Mouse (Mus musculus) embryonic facial prominence, embryonic 11.5 days (tissue): ENCODE measurements around the gene Cd93. TPM values are rescaled to one million over a fixed set of nuclear protein-coding genes. Genes with fewer than 3 reads are reported as not detected.

Experiments used
- ATAC-seq: fragments of 200-750 bp; cut with Nextera tagmentation; replicated peaks from 2 replicates; pipeline ENCODE4 v1.8.0; 2017; ENCODE audit warnings: low read depth; ENCODE audit not compliant: insufficient number of reproducible peaks, low FRiP score, low TSS enrichment
- DNase-seq: peaks from one replicate; pipeline ENCODE4 v3.0.0-alpha.2; 2015; ENCODE audit warnings: low spot score
- H3K27ac ChIP-seq: fragments of 300-500 bp; sonication (generic); replicated peaks from 2 replicates; pipeline ENCODE4 v1.5.1; 2014; ENCODE audit warnings: mild to moderate bottlenecking, low read depth, low read length, control low read depth
- H3K27me3 ChIP-seq: fragments of 300-500 bp; sonication (generic); 2 replicates; pipeline ENCODE4 v1.6.1; 2014; ENCODE audit warnings: mild to moderate bottlenecking, low read length, moderate library complexity, mixed read lengths; ENCODE audit not compliant: control insufficient read depth, insufficient read depth
- H3K36me3 ChIP-seq: fragments of 300-500 bp; sonication (generic); replicated peaks from 2 replicates; pipeline ENCODE4 v1.6.1; 2014; ENCODE audit warnings: low read depth, mild to moderate bottlenecking, low read length, moderate library complexity, mixed read lengths; ENCODE audit not compliant: control insufficient read depth, insufficient read depth
- H3K4me1 ChIP-seq: fragments of 300-500 bp; sonication (generic); 2 replicates; pipeline ENCODE4 v1.6.1; 2014; ENCODE audit warnings: low read length, mixed read lengths; ENCODE audit not compliant: control insufficient read depth, insufficient read depth
- H3K4me2 ChIP-seq: fragments of 300-500 bp; sonication (generic); 2 replicates; pipeline ENCODE4 v1.6.1; 2014; ENCODE audit warnings: low read depth, mild to moderate bottlenecking, control low read depth, low read length, moderate library complexity
- H3K4me3 ChIP-seq: fragments of 300-500 bp; sonication (generic); 2 replicates; pipeline ENCODE4 v1.5.1; 2014; ENCODE audit warnings: low read depth, low read length, control low read depth
- H3K9ac ChIP-seq: fragments of 300-500 bp; sonication (generic); replicated peaks from 2 replicates; pipeline ENCODE4 v1.6.1; 2014; ENCODE audit warnings: mild to moderate bottlenecking, control low read depth, low read length
- H3K9me3 ChIP-seq: fragments of 300-500 bp; sonication (generic); replicated peaks from 2 replicates; pipeline ENCODE4 v1.6.1; 2016; ENCODE audit warnings: mild to moderate bottlenecking, low read length, inconsistent platforms, mixed read lengths; ENCODE audit not compliant: control insufficient read depth
- WGBS: fragments of 180-500 bp; shearing (Covaris S2); extraction: QIAGEN DNeasy Blood & Tissue Kit; methylation state at CpG from one replicate; pipeline ENCODE4 v1.1.7; 2014; 5-methylcytosine and 5-hydroxymethylcytosine counted together
- polyA plus RNA-seq: library from polyadenylated mRNA; unstranded; fragments of >200 nt; fragmentation: Nextera tagmentation; extraction: Ambion mirVana; gene quantifications from 2 replicates; pipeline ENCODE4 v1.2.1, GENCODE M21; 2014

Cd93 gene
- polyA plus RNA-seq, 1 experiment from 2014 or later: 7.2 TPM

- DNase-seq: no peak
- H3K4me3 ChIP-seq: no peak overlapping the region
- no peak for ATAC-seq
- no peaks in the 10 kb centered on the region for H3K9me3 ChIP-seq
- no peak overlapping the region for H3K27ac ChIP-seq
- 46% methylated on average over 3 of the region's 3 CpGs for WGBS
- H3K4me2 ChIP-seq: no peak overlapping the region
- H3K9ac ChIP-seq: no peak overlapping the region
- no peaks in the 10 kb centered on the region for H3K36me3 ChIP-seq
- H3K27me3 ChIP-seq: no peaks in the 10 kb centered on the region
- H3K4me1 ChIP-seq: 0 out of 2 replicates have a peak, but pooled peaks cover 3% of the 10 kb centered on the region
Observed at GRCm38 (mm10) chr2:148439691-148440276, 3.6 kb downstream of the Cd93 start.

GRCm38 (mm10) chr2:148436285-148436684, 7.1 kb downstream of the Cd93 start:
- Histone ChIP-seq H3K36me3 (no peaks in the 10 kb centered on the region), H3K9me3 (no peaks in the 10 kb centered on the region), H3K4me3 (no peak overlapping the region), H3K27ac (no peak overlapping the region), H3K4me2 (no peak overlapping the region), H3K9ac (no peak overlapping the region), H3K27me3 (no peaks in the 10 kb centered on the region), H3K4me1 (no peaks in the 10 kb centered on the region)
- no peak for ATAC-seq
- 53% methylated on average over 3 of the region's 3 CpGs for WGBS
- DNase-seq: no peak

GRCm38 (mm10) chr2:148432346-148432745, 11.0 kb downstream of the Cd93 start:
- WGBS: 67% methylated on average over 2 of the region's 2 CpGs
- ATAC-seq (no peak), DNase-seq (no peak)

GRCm38 (mm10) chr2:148430941-148431340, 12.4 kb downstream of the Cd93 start:
- Histone ChIP-seq H3K4me1 (no peaks in the 10 kb centered on the region), H3K9me3 (no peaks in the 10 kb centered on the region), H3K4me2 (no peak overlapping the region), H3K27ac (no peak overlapping the region), H3K9ac (no peak overlapping the region), H3K4me3 (no peak overlapping the region), H3K27me3 (no peaks in the 10 kb centered on the region), H3K36me3 (no peaks in the 10 kb centered on the region)
- ATAC-seq (no peak), DNase-seq (no peak)
- 75% methylated on average over 4 of the region's 4 CpGs for WGBS

More at GRCm38 (mm10) chr2:148432346-148432745, 11.0 kb downstream of the Cd93 start:
- Histone ChIP-seq H3K27me3 (no peaks in the 10 kb centered on the region), H3K27ac (no peak overlapping the region), H3K4me2 (no peak overlapping the region), H3K9ac (no peak overlapping the region), H3K36me3 (no peaks in the 10 kb centered on the region), H3K9me3 (no peaks in the 10 kb centered on the region), H3K4me3 (no peak overlapping the region), H3K4me1 (no peaks in the 10 kb centered on the region)

GRCm38 (mm10) chr2:148429001-148429505, 14.3 kb downstream of the Cd93 start:
- Histone ChIP-seq H3K27me3 (no peaks in the 10 kb centered on the region), H3K4me3 (no peak overlapping the region), H3K4me1 (no peaks in the 10 kb centered on the region), H3K9me3 (no peaks in the 10 kb centered on the region), H3K36me3 (no peaks in the 10 kb centered on the region), H3K27ac (no peak overlapping the region), H3K9ac (no peak overlapping the region), H3K4me2 (no peak overlapping the region)
- DNase-seq (no peak), ATAC-seq (no peak)

- Histone ChIP-seq H3K27ac (no peak overlapping the region), H3K9ac (no peak overlapping the region), H3K9me3 (no peaks in the 10 kb centered on the region), H3K36me3 (no peaks in the 10 kb centered on the region), H3K4me2 (no peak overlapping the region), H3K4me1 (no peaks in the 10 kb centered on the region), H3K27me3 (no peaks in the 10 kb centered on the region), H3K4me3 (no peak overlapping the region)
- ATAC-seq (no peak), DNase-seq (no peak)
- WGBS: 91% methylated on average over 3 of the region's 3 CpGs
Observed at GRCm38 (mm10) chr2:148428523-148428922, 14.8 kb downstream of the Cd93 start.

- no peaks in the 10 kb centered on the region for H3K36me3 ChIP-seq
- H3K27ac ChIP-seq: no peak overlapping the region
- no peaks in the 10 kb centered on the region for H3K9me3 ChIP-seq
- H3K4me2 ChIP-seq: no peak overlapping the region
- DNase-seq (no peak), ATAC-seq (no peak)
- no peaks in the 10 kb centered on the region for H3K4me1 ChIP-seq
- H3K27me3 ChIP-seq: no peaks in the 10 kb centered on the region
- no peak overlapping the region for H3K4me3 ChIP-seq
- 91% methylated on average over 3 of the region's 3 CpGs for WGBS
- H3K9ac ChIP-seq: no peak overlapping the region
Observed at GRCm38 (mm10) chr2:148427553-148427952, 15.8 kb downstream of the Cd93 start.

- no peaks in the 10 kb centered on the region for H3K27me3 ChIP-seq
- ATAC-seq (no peak), DNase-seq (no peak)
- H3K27ac ChIP-seq: no peak overlapping the region
- WGBS: 72% methylated on average over 5 of the region's 5 CpGs
- H3K9me3 ChIP-seq: no peaks in the 10 kb centered on the region
- H3K4me1 ChIP-seq: no peaks in the 10 kb centered on the region
- H3K4me2 ChIP-seq: no peak overlapping the region
- no peak overlapping the region for H3K4me3 ChIP-seq
- H3K36me3 ChIP-seq: no peaks in the 10 kb centered on the region
- H3K9ac ChIP-seq: no peak overlapping the region
Observed at GRCm38 (mm10) chr2:148425709-148426382, 17.5 kb downstream of the Cd93 start.
